Mouse (Mus musculus): ENCODE data around the gene Stard10. TPM values are rescaled to one million over a fixed set of nuclear protein-coding genes. Genes with fewer than 3 reads are reported as not detected.
A peak's percentile ranks its signal among the peaks of the same experiment; 100 is the strongest.

Gene Stard10
- polyA plus RNA-seq, 1 experiment: not detected

DNA sequence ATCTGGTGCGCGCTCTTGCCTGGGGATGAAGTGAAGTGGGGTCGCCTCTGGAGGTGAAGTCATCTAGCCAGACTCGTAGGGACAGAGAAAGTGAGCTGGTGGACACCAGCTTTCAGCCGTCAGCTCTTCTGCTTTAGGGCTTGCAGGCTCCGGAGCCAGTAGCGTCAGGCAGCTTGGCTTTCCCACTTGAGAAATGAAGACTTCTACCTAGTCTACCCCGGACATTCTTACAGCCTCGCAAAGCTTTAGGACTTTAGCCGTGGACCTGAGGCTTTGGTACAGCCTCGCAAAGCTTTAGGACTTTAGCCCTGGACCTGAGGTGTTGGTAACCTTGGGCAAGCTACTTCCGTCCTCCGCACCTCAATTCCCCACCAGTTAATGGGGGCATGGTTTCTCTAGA is 31.4 kb downstream of the Stard10 start:
- H3K4me1 ChIP-seq (ENCODE audit: control insufficient read depth, insufficient read depth, low read length): peaks cover 29% of the 10 kb centered on the region
- H3K4me3 ChIP-seq (ENCODE audit: insufficient read depth, low read depth, low read length): peak overlapping the region; percentile 50
- H3K27ac ChIP-seq (ENCODE audit: insufficient read depth, low read depth, low read length): no peak overlapping the region
- TF ChIP-seq POLR2A (IDR thresholded peaks at IDR 0.05; ENCODE audit: insufficient read depth, low read depth, low read length) (0 out of 2 replicates have a peak, but pooled peaks have one; percentile 8), CTCF (IDR thresholded peaks at IDR 0.05; ENCODE audit: insufficient read depth, low read depth, low read length) (no peak)
- WGBS: 11% methylated on average over 13 of the region's 13 CpGs

DNA sequence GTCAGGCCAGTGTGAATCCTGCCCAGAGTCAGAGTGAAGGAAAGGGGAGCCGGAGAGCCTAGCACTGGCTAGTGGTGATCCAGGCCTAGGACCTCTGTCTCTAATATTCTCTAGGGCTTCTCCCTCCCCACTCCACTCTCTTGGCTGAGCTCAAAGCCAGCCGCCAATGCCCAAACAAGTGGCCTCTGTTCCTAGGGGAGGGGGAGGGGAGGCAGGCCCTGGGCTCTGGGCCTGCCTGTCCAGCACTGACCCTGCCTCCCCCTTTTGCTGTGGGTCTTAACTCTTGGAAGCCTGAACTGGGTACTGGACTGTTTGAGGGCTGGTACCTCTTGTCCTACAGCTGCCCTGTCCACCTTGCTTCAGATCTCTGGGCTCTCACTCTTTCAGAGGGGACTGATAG is 33.0 kb downstream of the Stard10 start:
- Histone ChIP-seq H3K4me3 (ENCODE audit: insufficient read depth, low read depth, low read length) (no peak overlapping the region), H3K4me1 (ENCODE audit: control insufficient read depth, insufficient read depth, low read length) (peaks cover 26% of the 10 kb centered on the region), H3K27ac (ENCODE audit: insufficient read depth, low read depth, low read length) (peak overlapping the region; percentile 85)
- TF ChIP-seq CTCF (IDR thresholded peaks at IDR 0.05; ENCODE audit: insufficient read depth, low read depth, low read length): no peak
- TF ChIP-seq POLR2A (IDR thresholded peaks at IDR 0.05; ENCODE audit: insufficient read depth, low read depth, low read length): no peak
- WGBS: 69% methylated on average over 2 of the region's 2 CpGs

- 69% methylated on average over 4 of the region's 4 CpGs for WGBS
- H3K27ac ChIP-seq (ENCODE audit: insufficient read depth, low read depth, low read length): no peak overlapping the region
- peaks cover 23% of the 10 kb centered on the region for H3K4me1 ChIP-seq (ENCODE audit: control insufficient read depth, insufficient read depth, low read length)
- TF ChIP-seq CTCF (IDR thresholded peaks at IDR 0.05; ENCODE audit: insufficient read depth, low read depth, low read length): no peak
- no peak for TF ChIP-seq POLR2A (IDR thresholded peaks at IDR 0.05; ENCODE audit: insufficient read depth, low read depth, low read length)
- H3K4me3 ChIP-seq (ENCODE audit: insufficient read depth, low read depth, low read length): no peak overlapping the region
Observed at GRCm38 (mm10) chr7:101352404-101352803, 35.5 kb downstream of the Stard10 start.

DNA sequence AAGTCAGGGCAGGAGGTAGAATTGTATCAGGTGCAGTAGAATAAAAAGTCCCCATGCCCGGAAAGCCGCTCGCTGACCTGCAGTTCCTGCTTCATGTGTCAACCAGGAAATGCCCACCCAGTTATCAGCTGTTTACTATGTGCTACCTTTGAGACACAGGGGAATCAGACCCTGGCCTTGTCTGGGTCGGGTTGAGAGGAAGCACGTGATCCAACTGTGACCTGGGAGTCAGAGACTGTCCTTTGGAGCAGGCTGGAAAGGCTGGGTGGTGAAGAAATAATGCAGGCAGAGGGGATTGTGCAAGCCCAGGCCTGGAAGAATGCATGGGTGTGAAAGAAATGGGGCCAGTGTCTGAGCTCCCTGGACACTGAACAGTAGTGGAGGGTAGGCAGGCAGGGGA is 37.5 kb downstream of the Stard10 start:
- no peak for TF ChIP-seq POLR2A (IDR thresholded peaks at IDR 0.05; ENCODE audit: insufficient read depth, low read depth, low read length)
- no peak for TF ChIP-seq CTCF (IDR thresholded peaks at IDR 0.05; ENCODE audit: insufficient read depth, low read depth, low read length)
- peaks cover 10% of the 10 kb centered on the region for H3K4me1 ChIP-seq (ENCODE audit: control insufficient read depth, insufficient read depth, low read length)
- H3K27ac ChIP-seq (ENCODE audit: insufficient read depth, low read depth, low read length): no peak overlapping the region
- H3K4me3 ChIP-seq (ENCODE audit: insufficient read depth, low read depth, low read length): no peak overlapping the region
- 83% methylated on average over 5 of the region's 5 CpGs for WGBS

GRCm38 (mm10) chr7:101355551-101356100 is 38.7 kb downstream of the Stard10 start:
- peaks cover 10% of the 10 kb centered on the region for H3K4me1 ChIP-seq (ENCODE audit: control insufficient read depth, insufficient read depth, low read length)
- no peak overlapping the region for H3K27ac ChIP-seq (ENCODE audit: insufficient read depth, low read depth, low read length)
- no peak overlapping the region for H3K4me3 ChIP-seq (ENCODE audit: insufficient read depth, low read depth, low read length)
- 91% methylated on average over 6 of the region's 6 CpGs for whole genome bisulfite sequencing
- no peak for TF ChIP-seq CTCF (IDR thresholded peaks at IDR 0.05; ENCODE audit: insufficient read depth, low read depth, low read length)
- no peak for TF ChIP-seq POLR2A (IDR thresholded peaks at IDR 0.05; ENCODE audit: insufficient read depth, low read depth, low read length)

DNA sequence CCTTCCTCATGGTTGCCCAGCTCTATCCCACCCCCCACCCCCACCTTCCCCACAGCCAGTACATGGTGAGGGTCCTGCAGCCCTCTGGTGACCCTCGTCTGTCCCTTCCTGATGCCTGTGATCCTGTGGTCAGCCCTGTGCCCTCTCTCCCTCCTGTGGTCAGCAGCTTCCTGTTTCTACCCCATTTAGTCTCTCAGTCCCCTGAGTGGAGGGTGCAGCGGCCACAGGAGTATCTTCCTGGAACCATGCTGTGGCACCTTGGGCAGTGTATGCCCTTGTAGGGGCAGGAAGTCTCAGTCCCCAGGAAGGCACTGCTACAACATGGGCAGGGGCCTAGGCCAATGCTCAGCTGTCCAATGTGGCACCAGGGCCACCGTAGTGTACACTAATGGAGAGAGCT is 40.0 kb downstream of the Stard10 start:
- TF ChIP-seq POLR2A (IDR thresholded peaks at IDR 0.05; ENCODE audit: insufficient read depth, low read depth, low read length) (no peak), CTCF (IDR thresholded peaks at IDR 0.05; ENCODE audit: insufficient read depth, low read depth, low read length) (no peak)
- Histone ChIP-seq H3K27ac (ENCODE audit: insufficient read depth, low read depth, low read length) (no peak overlapping the region), H3K4me1 (ENCODE audit: control insufficient read depth, insufficient read depth, low read length) (peaks cover 10% of the 10 kb centered on the region), H3K4me3 (ENCODE audit: insufficient read depth, low read depth, low read length) (no peak overlapping the region)
- 73% methylated on average over 3 of the region's 3 CpGs for WGBS

DNA sequence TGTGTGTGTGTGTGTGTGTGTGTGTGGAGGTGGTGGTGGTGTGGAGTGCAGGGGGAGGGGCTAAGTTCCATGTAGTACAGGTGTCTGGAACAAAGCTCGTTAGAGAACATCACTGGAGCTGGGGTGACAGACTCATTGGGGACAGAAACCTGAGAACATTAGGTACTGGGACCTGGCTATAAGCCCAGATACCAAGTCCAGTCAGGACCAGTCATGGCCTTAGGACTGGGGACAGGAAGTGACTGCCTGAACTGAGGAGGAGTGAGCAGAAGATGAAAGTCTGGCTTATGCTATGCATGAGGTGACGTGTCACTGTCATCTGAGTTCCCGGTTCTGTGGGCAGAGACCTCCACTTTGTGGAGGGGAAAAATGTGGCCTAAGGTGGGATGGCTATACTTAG is 43.5 kb downstream of the Stard10 start:
- WGBS: 89% methylated on average over 3 of the region's 3 CpGs
- no peak overlapping the region for H3K4me3 ChIP-seq (ENCODE audit: insufficient read depth, low read depth, low read length)
- H3K27ac ChIP-seq (ENCODE audit: insufficient read depth, low read depth, low read length): no peak overlapping the region
- peaks cover 12% of the 10 kb centered on the region for H3K4me1 ChIP-seq (ENCODE audit: control insufficient read depth, insufficient read depth, low read length)
- TF ChIP-seq POLR2A (IDR thresholded peaks at IDR 0.05; ENCODE audit: insufficient read depth, low read depth, low read length): no peak
- no peak for TF ChIP-seq CTCF (IDR thresholded peaks at IDR 0.05; ENCODE audit: insufficient read depth, low read depth, low read length)

- Histone ChIP-seq H3K4me3 (ENCODE audit: insufficient read depth, low read depth, low read length) (no peak overlapping the region), H3K4me1 (ENCODE audit: control insufficient read depth, insufficient read depth, low read length) (peaks cover 12% of the 10 kb centered on the region), H3K27ac (ENCODE audit: insufficient read depth, low read depth, low read length) (no peak overlapping the region)
- 70% methylated on average over 4 of the region's 4 CpGs for WGBS
- TF ChIP-seq POLR2A (IDR thresholded peaks at IDR 0.05; ENCODE audit: insufficient read depth, low read depth, low read length) (no peak), CTCF (IDR thresholded peaks at IDR 0.05; ENCODE audit: insufficient read depth, low read depth, low read length) (no peak)
Observed at GRCm38 (mm10) chr7:101361021-101361420, 44.1 kb downstream of the Stard10 start.

DNA sequence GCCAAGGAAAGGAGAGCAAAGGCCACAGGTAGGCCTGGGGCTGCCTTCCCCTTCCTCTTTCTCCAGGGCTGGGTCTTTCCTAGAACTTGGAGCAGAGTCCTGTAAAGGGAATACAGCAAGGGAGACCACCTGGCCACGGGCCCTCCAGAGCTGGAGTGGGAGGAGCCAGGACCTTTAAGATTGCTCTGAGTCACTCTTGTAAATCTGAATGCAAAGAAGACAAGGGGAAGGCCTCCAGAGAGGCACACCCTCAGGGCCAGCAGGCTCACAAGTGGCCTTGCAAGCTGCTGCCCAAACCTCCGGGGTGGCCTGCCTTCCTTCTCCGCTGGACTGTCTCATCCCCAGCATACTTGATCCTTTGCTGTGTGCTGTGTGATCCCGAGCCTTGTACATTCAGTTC is 44.9 kb downstream of the Stard10 start:
- 76% methylated on average over 4 of the region's 4 CpGs for WGBS
- Histone ChIP-seq H3K4me3 (ENCODE audit: insufficient read depth, low read depth, low read length) (no peak overlapping the region), H3K4me1 (ENCODE audit: control insufficient read depth, insufficient read depth, low read length) (peaks cover 8% of the 10 kb centered on the region), H3K27ac (ENCODE audit: insufficient read depth, low read depth, low read length) (no peak overlapping the region)
- TF ChIP-seq CTCF (IDR thresholded peaks at IDR 0.05; ENCODE audit: insufficient read depth, low read depth, low read length): no peak
- TF ChIP-seq POLR2A (IDR thresholded peaks at IDR 0.05; ENCODE audit: insufficient read depth, low read depth, low read length): no peak

GRCm38 (mm10) chr7:101362791-101363191 is 45.9 kb downstream of the Stard10 start:
- H3K4me3 ChIP-seq (ENCODE audit: insufficient read depth, low read depth, low read length): no peak overlapping the region
- no peak overlapping the region for H3K27ac ChIP-seq (ENCODE audit: insufficient read depth, low read depth, low read length)
- WGBS: 61% methylated on average over 5 of the region's 5 CpGs
- TF ChIP-seq POLR2A (IDR thresholded peaks at IDR 0.05; ENCODE audit: insufficient read depth, low read depth, low read length): no peak
- TF ChIP-seq CTCF (IDR thresholded peaks at IDR 0.05; ENCODE audit: insufficient read depth, low read depth, low read length): no peak
- peaks cover 8% of the 10 kb centered on the region for H3K4me1 ChIP-seq (ENCODE audit: control insufficient read depth, insufficient read depth, low read length)

Measured in olfactory bulb, adult 2 months (tissue).